Mouse (Mus musculus): Measurements from ENCODE around the gene Dag1.
"Not testable (repeated sequence)": the region's sequence is repeated elsewhere in the genome, so short reads cannot be mapped to it uniquely, and the experiment has no call there.

Gene Dag1

DNA sequence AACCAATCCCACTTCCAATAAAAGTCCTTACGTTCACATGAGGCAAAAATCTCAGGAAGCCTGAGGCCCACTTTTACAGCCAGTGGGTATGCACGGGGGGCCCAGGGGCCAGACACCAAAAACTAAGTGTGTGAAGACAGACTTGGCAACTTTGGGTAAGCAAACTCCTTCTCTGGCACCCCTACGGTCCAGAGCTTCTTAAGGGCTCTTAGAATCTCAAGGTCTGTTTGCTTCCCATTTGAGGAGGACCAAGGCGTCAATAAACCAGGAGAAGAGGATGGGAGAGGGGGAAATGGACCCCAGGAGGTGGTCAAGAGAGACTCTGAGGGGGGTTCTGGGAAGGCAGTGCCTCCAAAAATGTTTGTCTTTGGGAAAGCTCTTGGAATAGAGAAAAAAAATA is 9.7 kb upstream of the Dag1 start:
- DNase-seq (ENCODE audit: low spot score) = no peak

GRCm38 (mm10) chr9:108272691-108273090 is 8.9 kb upstream of the Dag1 start:
- no peak for DNase-seq (ENCODE audit: low spot score)

DNA sequence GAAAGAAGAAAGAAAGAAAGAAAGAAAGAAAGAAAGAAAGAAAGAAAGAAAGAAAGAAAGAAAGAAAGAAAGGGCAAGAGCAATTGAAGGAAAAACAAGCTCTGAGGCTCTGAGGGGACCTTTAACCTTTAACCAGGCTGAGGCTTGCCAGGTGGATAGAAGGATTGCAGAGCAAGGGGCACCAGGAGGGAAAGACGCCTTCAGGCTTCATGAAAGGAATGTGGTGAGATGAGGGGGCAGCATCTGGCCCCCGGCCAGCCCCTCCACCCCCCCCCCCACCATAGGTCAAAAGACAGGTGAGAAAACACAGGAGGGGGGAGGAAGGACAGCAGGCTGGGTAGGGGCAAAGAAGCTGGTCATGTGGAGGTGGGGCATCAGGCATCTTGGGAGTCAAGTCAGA is 8.2 kb upstream of the Dag1 start:
- DNase-seq (ENCODE audit: low spot score) = no peak

DNA sequence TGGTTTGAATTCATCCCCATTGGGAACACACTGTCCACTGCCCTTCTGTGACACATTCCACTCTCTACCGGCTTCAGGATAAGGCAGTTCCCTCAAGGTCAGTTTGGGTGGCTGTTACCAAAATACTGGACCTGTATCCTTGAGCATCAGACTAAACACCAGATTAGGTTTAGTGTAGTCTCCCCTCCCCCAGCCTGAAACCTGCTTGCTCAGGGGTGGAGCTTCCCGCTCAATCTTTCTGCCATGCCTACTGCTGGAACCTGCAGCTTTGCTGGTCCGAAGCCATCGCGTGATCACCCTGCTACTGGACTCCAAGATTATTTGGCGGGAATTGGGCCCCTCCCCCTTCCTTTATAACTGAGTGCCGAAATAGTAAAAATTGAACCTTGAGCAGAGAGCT is 4.9 kb upstream of the Dag1 start:
- not testable (repeated sequence) for DNase-seq (ENCODE audit: low spot score)

GRCm38 (mm10) chr9:108267691-108268090 is 3.9 kb upstream of the Dag1 start:
- DNase-seq (ENCODE audit: low spot score) = peak; percentile 75

- no peak for DNase-seq (ENCODE audit: low spot score)
These were observed 2.6 kb upstream of the Dag1 start for GRCm38 (mm10) chr9:108266261-108266935.

GRCm38 (mm10) chr9:108264191-108264921 is 598 bp upstream of the Dag1 start:
- peak; percentile 75 for DNase-seq (ENCODE audit: low spot score)

DNA sequence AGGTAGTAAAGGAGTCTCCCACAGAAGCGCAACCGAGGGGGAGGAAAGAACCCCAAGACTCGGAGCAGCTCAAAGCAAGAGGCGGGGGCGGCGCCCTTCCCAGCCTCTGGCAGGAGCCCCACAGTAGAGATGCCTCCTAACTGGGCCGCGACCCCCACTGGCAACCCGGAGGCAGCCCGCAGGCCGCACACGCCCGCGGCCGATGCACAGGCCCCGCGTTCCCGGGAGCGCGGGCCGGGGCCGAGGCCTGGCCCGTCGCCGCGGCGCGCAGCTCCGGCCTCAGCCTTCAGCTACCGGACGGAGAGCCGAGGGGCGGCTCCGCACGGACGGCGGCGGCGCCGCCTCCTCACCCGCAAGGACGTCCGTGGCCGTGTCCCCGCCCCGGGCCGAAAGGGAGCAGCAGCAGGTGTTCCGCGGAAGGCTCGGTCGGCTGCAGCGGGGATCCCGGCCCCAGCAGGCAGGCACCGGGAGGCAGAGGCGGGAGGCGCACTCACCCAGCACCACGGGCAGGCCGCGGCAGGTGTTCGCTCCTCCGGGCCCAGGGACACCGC is 552 bp downstream of the Dag1 start:
- DNase-seq (ENCODE audit: low spot score) = peak; percentile 68

GRCm38 (mm10) chr9:108262494-108263049 is 1.2 kb downstream of the Dag1 start:
- no peak for DNase-seq (ENCODE audit: low spot score)

- no peak for DNase-seq (ENCODE audit: low spot score)
These were observed 1.9 kb downstream of the Dag1 start for GRCm38 (mm10) chr9:108261865-108262264.

- no peak for DNase-seq (ENCODE audit: low spot score)
These were observed 3.2 kb downstream of the Dag1 start for GRCm38 (mm10) chr9:108260526-108260925.

- DNase-seq (ENCODE audit: low spot score) = no peak
These were observed 11.0 kb downstream of the Dag1 start for GRCm38 (mm10) chr9:108252766-108253165.

- DNase-seq (ENCODE audit: low spot score) = no peak
These were observed 11.9 kb downstream of the Dag1 start for GRCm38 (mm10) chr9:108251877-108252276.

DNA sequence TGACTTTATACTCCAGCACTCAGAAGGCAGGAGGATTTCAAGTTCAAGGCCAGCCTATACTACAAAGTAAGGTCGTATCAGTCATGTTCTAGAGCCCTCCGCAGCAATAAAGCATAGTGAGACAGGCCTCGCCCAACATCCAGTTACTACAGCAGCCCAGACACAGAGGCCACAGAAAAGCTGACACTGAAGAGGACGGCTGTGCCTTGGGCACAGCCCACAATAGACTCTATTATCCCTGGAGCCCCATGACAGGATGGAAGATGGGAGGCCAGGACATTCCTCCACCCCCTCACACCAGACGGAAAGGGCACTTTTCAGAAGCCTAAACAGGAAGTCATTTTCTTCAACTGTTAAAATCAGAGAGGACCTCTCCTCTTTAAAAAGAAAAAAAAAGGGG is 14.8 kb downstream of the Dag1 start:
- DNase-seq (ENCODE audit: low spot score) = no peak

- DNase-seq (ENCODE audit: low spot score) = no peak
These were observed 18.8 kb downstream of the Dag1 start for GRCm38 (mm10) chr9:108244984-108245383.

DNA sequence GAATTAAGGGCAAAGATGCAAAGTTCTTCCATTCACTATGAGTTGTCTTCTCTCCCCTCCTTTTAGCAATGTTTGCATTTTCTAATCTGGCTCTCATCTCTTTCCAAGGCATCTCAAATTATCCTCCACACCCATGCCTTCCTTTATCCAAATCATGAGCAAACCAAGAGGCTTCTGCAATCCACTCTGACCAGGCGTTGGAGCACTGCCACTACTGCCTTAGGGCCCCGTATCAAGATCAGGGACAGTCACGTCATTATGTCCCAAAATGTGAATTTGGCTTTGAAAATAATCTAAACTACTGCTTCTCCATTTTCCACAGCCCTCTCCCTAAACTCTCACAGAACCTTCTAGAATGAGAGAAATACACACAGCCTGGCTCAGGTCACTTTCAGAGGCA is 19.2 kb downstream of the Dag1 start:
- DNase-seq (ENCODE audit: low spot score) = no peak

GRCm38 (mm10) chr9:108239951-108240350 is 23.8 kb downstream of the Dag1 start:
- DNase-seq (ENCODE audit: low spot score) = no peak

GRCm38 (mm10) chr9:108238831-108239230 is 24.9 kb downstream of the Dag1 start:
- DNase-seq (ENCODE audit: low spot score) = no peak

GRCm38 (mm10) chr9:108238402-108238801 is 25.4 kb downstream of the Dag1 start:
- DNase-seq (ENCODE audit: low spot score) = no peak

GRCm38 (mm10) chr9:108234682-108235081 is 29.1 kb downstream of the Dag1 start:
- no peak for DNase-seq (ENCODE audit: low spot score)

- DNase-seq (ENCODE audit: low spot score) = no peak
These were observed 30.9 kb downstream of the Dag1 start for GRCm38 (mm10) chr9:108232908-108233307.

DNA sequence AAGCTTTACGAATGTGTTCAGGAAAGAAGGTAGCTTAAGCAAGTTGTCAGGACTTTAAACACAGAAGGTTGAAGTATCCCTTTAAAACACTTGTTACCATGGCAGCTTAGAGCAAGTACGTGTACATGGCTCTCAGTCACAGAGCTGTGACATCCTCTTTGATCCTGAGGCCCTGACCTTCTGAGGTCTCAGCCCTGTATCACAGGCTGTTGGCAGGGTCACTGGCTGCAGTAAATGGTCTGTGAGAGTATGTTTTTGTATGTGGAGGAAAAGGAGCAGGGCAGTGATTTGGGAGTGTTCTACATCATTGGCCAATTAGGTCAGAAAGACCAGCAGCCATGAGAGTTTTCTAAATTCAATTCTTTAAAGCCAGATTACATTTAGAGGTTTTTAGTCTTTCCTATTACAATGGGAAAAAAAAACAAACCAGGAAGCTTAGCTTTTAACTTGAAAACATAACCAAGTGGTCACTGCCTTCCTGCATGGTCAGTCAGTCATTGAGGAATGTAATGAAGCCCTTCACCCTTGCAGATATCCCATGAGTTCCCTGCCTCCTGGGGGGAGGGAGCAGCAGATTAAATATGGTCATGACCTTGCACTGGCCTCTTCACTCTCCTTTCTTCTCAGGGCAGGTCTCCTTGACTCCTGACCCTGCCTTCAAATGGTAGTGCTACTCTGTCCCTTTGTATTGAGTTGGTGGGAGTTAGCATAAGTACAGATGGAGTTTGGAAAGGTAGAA is 35.7 kb downstream of the Dag1 start:
- no peak for DNase-seq (ENCODE audit: low spot score)
